Mouse (Mus musculus) Muller cell, postnatal 12 days (primary cell): Measurements from ENCODE around the gene Rasgrf2.

Experiments
- DNase-seq: peaks from one replicate; pipeline ENCODE4 v3.0.0-alpha.2; 2015; ENCODE audit errors: inconsistent ontology term

The Rasgrf2 gene

GRCm38 (mm10) chr13:91955175-91955574, 176.3 kb downstream of the Rasgrf2 start:
- DNase-seq = no peak

GRCm38 (mm10) chr13:91940113-91940512, 191.3 kb downstream of the Rasgrf2 start:
- no peak for DNase-seq

GRCm38 (mm10) chr13:91938826-91939225, 192.6 kb downstream of the Rasgrf2 start:
- peak; percentile 71 for DNase-seq

- no peak for DNase-seq
Observed at GRCm38 (mm10) chr13:91937232-91937631, 194.2 kb downstream of the Rasgrf2 start.

- no peak for DNase-seq
Observed at GRCm38 (mm10) chr13:91932122-91932521, 199.3 kb downstream of the Rasgrf2 start.

- no peak for DNase-seq
Observed at GRCm38 (mm10) chr13:91929943-91930726, 201.3 kb downstream of the Rasgrf2 start.

GRCm38 (mm10) chr13:91928605-91929389, 202.7 kb downstream of the Rasgrf2 start:
- no peak for DNase-seq

- no peak for DNase-seq
Observed at GRCm38 (mm10) chr13:91921010-91921409, 210.4 kb downstream of the Rasgrf2 start.

- no peak for DNase-seq
Observed at GRCm38 (mm10) chr13:91918764-91919163, 212.7 kb downstream of the Rasgrf2 start.

GRCm38 (mm10) chr13:91917835-91918234, 213.6 kb downstream of the Rasgrf2 start:
- no peak for DNase-seq

- peak; percentile 36 for DNase-seq
Observed at GRCm38 (mm10) chr13:91916308-91916707, 215.1 kb downstream of the Rasgrf2 start.

- peak; percentile 96 for DNase-seq
Observed at GRCm38 (mm10) chr13:91915582-91916239, 215.7 kb downstream of the Rasgrf2 start.

GRCm38 (mm10) chr13:91915192-91915581, 216.3 kb downstream of the Rasgrf2 start:
- no peak for DNase-seq

- DNase-seq = no peak
Observed at GRCm38 (mm10) chr13:91911652-91912051, 219.8 kb downstream of the Rasgrf2 start.

- DNase-seq = peak; percentile 80
Observed at GRCm38 (mm10) chr13:91911211-91911610, 220.2 kb downstream of the Rasgrf2 start.

- DNase-seq = peak; percentile 83
Observed at GRCm38 (mm10) chr13:91908202-91908980, 223.1 kb downstream of the Rasgrf2 start.

GRCm38 (mm10) chr13:91906338-91906737, 225.1 kb downstream of the Rasgrf2 start:
- DNase-seq = no peak

- no peak for DNase-seq
Observed at GRCm38 (mm10) chr13:91896476-91896875, 235.0 kb downstream of the Rasgrf2 start.

GRCm38 (mm10) chr13:91893132-91893531, 238.3 kb downstream of the Rasgrf2 start:
- DNase-seq = no peak

- no peak for DNase-seq
Observed at GRCm38 (mm10) chr13:91890031-91890619, 241.3 kb downstream of the Rasgrf2 start.

- DNase-seq = no peak
Observed at GRCm38 (mm10) chr13:91884714-91885386, 246.6 kb downstream of the Rasgrf2 start.
